Mouse (Mus musculus): ENCODE data around the gene Ovol1. TPM values are rescaled to one million over a fixed set of nuclear protein-coding genes. Genes with fewer than 3 reads are reported as not detected.

Ovol1 gene
- total and polyA plus RNA-seq, 3 experiments: not detected

DNA sequence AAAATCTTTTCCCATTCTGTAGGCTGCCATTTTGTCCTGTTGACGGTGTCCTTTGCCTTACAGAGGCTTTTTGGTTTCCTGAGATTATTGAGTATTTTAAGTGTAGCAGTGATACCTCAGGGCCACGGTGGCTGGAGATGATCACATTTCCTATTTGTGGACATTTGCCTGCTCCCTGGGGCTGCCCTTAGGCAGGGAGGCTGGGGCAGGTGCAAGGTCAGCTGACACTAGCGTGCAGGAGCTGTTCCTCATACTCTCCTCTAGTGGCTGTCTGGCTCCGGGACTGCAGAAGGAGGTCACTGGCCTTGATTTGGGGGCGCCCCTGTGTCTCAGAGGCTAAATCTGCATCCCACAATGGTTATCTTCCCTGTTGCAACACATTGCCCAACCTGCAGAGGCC is 35.2 kb downstream of the Ovol1 start (continued):
- TF ChIP-seq KAT2A (IDR thresholded peaks at IDR 0.05; ENCODE audit: insufficient replicate concordance, low read length) (no peak), EP300 (IDR thresholded peaks at IDR 0.05; ENCODE audit: low read length) (no peak), MAX (IDR thresholded peaks at IDR 0.05; ENCODE audit: low read length) (no peak), USF2 (conservative IDR thresholded peaks at IDR 0.05; ENCODE audit: low read depth, low read length) (no peak)

- H3K4me3 ChIP-seq (replicated peaks in 1 of 3; ENCODE audit: low read depth in 2 of 3, low read length in 2 of 3, poor library complexity in 1 of 3): no peak overlapping the region
- H3K36me3 ChIP-seq (replicated peaks in 1 of 2; ENCODE audit: control insufficient read depth in 1 of 2, insufficient read depth in 1 of 2, low read length in 1 of 2): no peaks in the 10 kb centered on the region
- in situ Hi-C loops (cut with MboI; ENCODE audit: low pct_ligation_motif_present, low pct_unique_long_range_greater_than_20kb, low sequenced_read_pairs) (no loop called here), dilution Hi-C loops (cut with MboI; ENCODE audit: extremely low pct_ligation_motif_present, extremely low pct_unique_long_range_greater_than_20kb, low sequenced_read_pairs) (no loop called here)
- H3K27me3 ChIP-seq (replicated peaks): no peaks in the 10 kb centered on the region
- no peak overlapping the region for H3K9ac ChIP-seq (ENCODE audit: insufficient read depth, low read depth)
- H3K79me2 ChIP-seq (replicated peaks; ENCODE audit: control insufficient read depth, extremely low read depth, insufficient read depth, poor library complexity, severe bottlenecking): no peaks in the 10 kb centered on the region
- DNase-seq (ENCODE audit: extremely low read depth): no peak
- no peaks in the 10 kb centered on the region; a peak in 1 of 4 replicates for H3K4me1 ChIP-seq (ENCODE audit: control insufficient read depth in 1 of 2, insufficient read depth in 2 of 2)
- H3K4me2 ChIP-seq (ENCODE audit: insufficient read depth, low read depth, poor library complexity, severe bottlenecking): no peak overlapping the region
- TF ChIP-seq CHD2 (IDR thresholded peaks at IDR 0.05; ENCODE audit: low read length) (no peak), MAFK (IDR thresholded peaks at IDR 0.05; ENCODE audit: insufficient replicate concordance, low read length) (no peak), POLR2A (IDR thresholded peaks at IDR 0.05; ENCODE audit: low read depth, low read length) (no peak), CTCF (conservative IDR thresholded peaks at IDR 0.05 in 1 of 2, IDR thresholded peaks at IDR 0.05 in 1 of 2; ENCODE audit: low read depth in 2 of 2, low read length in 2 of 2) (no peak), SIN3A (IDR thresholded peaks at IDR 0.05; ENCODE audit: low read length) (no peak), RCOR1 (conservative IDR thresholded peaks at IDR 0.05; ENCODE audit: low read depth, low read length) (no peak), ZC3H11A (IDR thresholded peaks at IDR 0.05; ENCODE audit: low read depth, low read length) (no peak)
- H3K9me3 ChIP-seq (replicated peaks; ENCODE audit: low read length): no peaks in the 10 kb centered on the region
- no peak overlapping the region for H3K27ac ChIP-seq (ENCODE audit: insufficient read depth, low read depth)
These were observed 41.7 kb downstream of the Ovol1 start for GRCm38 (mm10) chr19:5518721-5519120.

- Histone ChIP-seq H3K27ac (ENCODE audit: insufficient read depth, low read depth) (no peak overlapping the region), H3K4me1 (ENCODE audit: control insufficient read depth in 1 of 2, insufficient read depth in 2 of 2) (peaks cover 3 to 11% of the 10 kb centered on the region in 2 experiments; a peak in 3 of 4 replicates), H3K79me2 (replicated peaks; ENCODE audit: control insufficient read depth, extremely low read depth, insufficient read depth, poor library complexity, severe bottlenecking) (no peaks in the 10 kb centered on the region), H3K36me3 (replicated peaks in 1 of 2; ENCODE audit: control insufficient read depth in 1 of 2, insufficient read depth in 1 of 2, low read length in 1 of 2) (no peaks in the 10 kb centered on the region), H3K9me3 (replicated peaks; ENCODE audit: low read length) (no peaks in the 10 kb centered on the region), H3K4me3 (replicated peaks in 1 of 3; ENCODE audit: low read depth in 2 of 3, low read length in 2 of 3, poor library complexity in 1 of 3) (no peak overlapping the region), H3K9ac (ENCODE audit: insufficient read depth, low read depth) (no peak overlapping the region), H3K27me3 (replicated peaks) (no peaks in the 10 kb centered on the region), H3K4me2 (ENCODE audit: insufficient read depth, low read depth, poor library complexity, severe bottlenecking) (no peak overlapping the region)
- dilution Hi-C loops (cut with MboI; ENCODE audit: extremely low pct_ligation_motif_present, extremely low pct_unique_long_range_greater_than_20kb, low sequenced_read_pairs): no loop called here
- in situ Hi-C loops (cut with MboI; ENCODE audit: low pct_ligation_motif_present, low pct_unique_long_range_greater_than_20kb, low sequenced_read_pairs): no loop called here
- DNase-seq (ENCODE audit: extremely low read depth): no peak
- TF ChIP-seq SMC3 (IDR thresholded peaks at IDR 0.05; ENCODE audit: low read depth, low read length) (peak; percentile 14; the same call in 1 of the 2 replicates), MYC (IDR thresholded peaks at IDR 0.05; ENCODE audit: low read depth, low read length) (no peak), CTCF (conservative IDR thresholded peaks at IDR 0.05 in 1 of 2, IDR thresholded peaks at IDR 0.05 in 1 of 2; ENCODE audit: low read depth in 2 of 2, low read length in 2 of 2) (peak in 1 of 2 experiments; percentile 32; a peak in 2 of 4 replicates), NELFE (IDR thresholded peaks at IDR 0.05; ENCODE audit: low read depth, low read length) (no peak)
These were observed 43.4 kb downstream of the Ovol1 start for GRCm38 (mm10) chr19:5516906-5517505.
